Mouse (Mus musculus) adrenal gland, postnatal 36 days (tissue): ENCODE data around the gene Pwp2. TPM values are rescaled to one million over a fixed set of nuclear protein-coding genes. Genes with fewer than 3 reads are reported as not detected.
"Not testable (repeated sequence)": the region's sequence is repeated elsewhere in the genome, so short reads cannot be mapped to it uniquely, and the experiment has no call there.

Experiments
- DNase-seq, 2 experiments: peaks; one replicate each; pipeline ENCODE4 v3.0.0; 2021; ENCODE audit warnings: mixed read lengths in 1 of 2
- long read RNA-seq, 2 experiments: library from polyadenylated mRNA; stranded (forward); transcript quantifications; one replicate each; pipeline ENCODE4 v2.0.0; 2021; ENCODE audit warnings: borderline sequencing depth in 2 of 2
- total RNA-seq, 2 experiments: library from RNA; stranded (reverse); gene quantifications; 2 replicates each; pipeline ENCODE4 v1.2.3; 2021

The Pwp2 gene
- 10 to 100 TPM; 17.9 to 22.8 TPM for total RNA-seq
- long read RNA-seq, experiment 1, transcript Pwp2-201 (21 exons, 3,872 nt) = major isoform, 6 of 14 reads
- long read RNA-seq, experiment 1, partial matches to known transcripts = 8 of 14 reads
- long read RNA-seq, experiment 1, other reads (novel, unspliced or antisense) = 0 of 14 reads
- long read RNA-seq, experiment 2, transcript Pwp2-201 (21 exons, 3,872 nt) = major isoform, 5 of 10 reads
- long read RNA-seq, experiment 2, partial matches to known transcripts = 5 of 10 reads
- long read RNA-seq, experiment 2, other reads (novel, unspliced or antisense) = 0 of 10 reads

GRCm38 (mm10) chr10:78184531-78185380, at the start of gene Pwp2:
Gene Pwp2 (minus strand): TSS chr10:78185149.
- peak; percentile 94 to 96 for DNase-seq

- DNase-seq = no peak
Observed at GRCm38 (mm10) chr10:78233756-78234155, 48.8 kb upstream of the Pwp2 start.

- no peak for DNase-seq
Observed at GRCm38 (mm10) chr10:78233161-78233560, 48.2 kb upstream of the Pwp2 start.

GRCm38 (mm10) chr10:78232301-78232980, 47.5 kb upstream of the Pwp2 start:
- no peak for DNase-seq

DNA sequence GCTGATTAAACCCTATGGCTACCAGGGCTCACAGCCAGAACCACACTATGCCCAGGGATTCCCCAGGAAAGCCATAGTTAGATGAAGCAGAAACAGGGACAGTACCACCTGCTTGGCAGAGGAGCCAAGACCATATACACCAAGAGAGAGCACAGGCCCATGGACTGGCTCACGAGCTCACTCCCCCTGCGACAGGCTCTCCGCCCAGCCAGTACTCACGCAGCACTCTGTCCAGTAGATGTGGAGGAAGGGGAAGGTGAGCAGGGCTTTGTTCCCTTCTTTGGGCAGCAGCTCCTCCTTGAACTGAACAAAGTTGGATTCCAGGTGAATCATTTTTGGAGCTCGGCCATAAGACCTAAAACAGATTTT, 43.6 kb upstream of the Pwp2 start:
- no peak for DNase-seq

DNA sequence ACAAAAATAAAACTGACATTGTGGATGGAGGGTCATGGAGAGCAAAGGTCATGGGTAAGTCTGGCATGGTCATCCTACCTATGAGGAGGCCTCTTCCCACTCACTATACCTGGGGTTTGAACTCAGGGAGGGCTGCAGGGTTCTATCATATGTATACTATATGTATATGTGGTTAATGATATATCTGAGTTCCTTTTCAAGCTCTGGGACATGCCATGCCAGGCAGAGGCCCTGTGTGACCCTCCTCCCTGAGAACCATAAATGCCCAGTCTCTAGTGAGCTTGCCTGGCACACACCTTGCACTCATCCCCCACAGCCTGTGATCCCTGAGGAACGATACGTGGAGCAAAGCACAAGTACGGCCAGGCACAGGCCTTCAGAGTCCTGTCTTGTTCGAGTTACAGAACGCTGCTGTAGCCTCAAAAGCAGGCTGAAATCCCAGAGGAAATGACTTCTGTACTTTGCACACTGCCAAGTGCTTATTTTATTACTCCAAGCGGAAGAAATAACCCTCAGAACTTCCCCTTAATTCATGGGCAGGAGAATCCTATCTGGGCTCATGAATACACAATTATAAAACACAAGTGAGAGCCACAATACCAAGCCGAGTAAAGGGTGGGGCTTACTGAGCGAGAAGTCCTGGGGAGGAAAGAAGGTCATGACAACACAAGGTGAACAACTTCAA, 43.1 kb upstream of the Pwp2 start:
- no peak for DNase-seq

GRCm38 (mm10) chr10:78224136-78224535, 39.2 kb upstream of the Pwp2 start:
- DNase-seq = no peak

- DNase-seq = peak; percentile 58 to 60
Observed at GRCm38 (mm10) chr10:78222908-78223307, 38.0 kb upstream of the Pwp2 start.

GRCm38 (mm10) chr10:78221315-78221714, 36.4 kb upstream of the Pwp2 start:
- no peak for DNase-seq

GRCm38 (mm10) chr10:78219528-78219927, 34.6 kb upstream of the Pwp2 start:
- no peak for DNase-seq

DNA sequence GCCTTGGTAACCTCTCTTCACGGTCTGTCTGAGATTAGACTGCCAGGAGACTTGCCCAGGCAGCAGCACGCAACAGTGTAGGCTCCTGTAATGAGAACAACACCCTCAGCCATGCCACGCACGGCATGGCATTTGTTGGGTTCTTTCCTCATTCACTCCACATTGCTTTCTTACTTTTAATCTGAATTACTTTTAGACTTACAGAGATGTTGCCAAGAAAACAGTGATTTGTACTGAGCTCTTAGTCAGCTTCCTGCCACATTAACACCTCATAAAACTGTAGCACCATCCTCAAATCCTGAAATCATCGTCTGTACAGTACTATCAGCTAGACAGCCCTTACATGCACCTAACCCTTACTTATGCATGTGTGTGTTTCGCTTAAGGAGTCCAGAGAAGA, 33.6 kb upstream of the Pwp2 start:
- no peak for DNase-seq

DNA sequence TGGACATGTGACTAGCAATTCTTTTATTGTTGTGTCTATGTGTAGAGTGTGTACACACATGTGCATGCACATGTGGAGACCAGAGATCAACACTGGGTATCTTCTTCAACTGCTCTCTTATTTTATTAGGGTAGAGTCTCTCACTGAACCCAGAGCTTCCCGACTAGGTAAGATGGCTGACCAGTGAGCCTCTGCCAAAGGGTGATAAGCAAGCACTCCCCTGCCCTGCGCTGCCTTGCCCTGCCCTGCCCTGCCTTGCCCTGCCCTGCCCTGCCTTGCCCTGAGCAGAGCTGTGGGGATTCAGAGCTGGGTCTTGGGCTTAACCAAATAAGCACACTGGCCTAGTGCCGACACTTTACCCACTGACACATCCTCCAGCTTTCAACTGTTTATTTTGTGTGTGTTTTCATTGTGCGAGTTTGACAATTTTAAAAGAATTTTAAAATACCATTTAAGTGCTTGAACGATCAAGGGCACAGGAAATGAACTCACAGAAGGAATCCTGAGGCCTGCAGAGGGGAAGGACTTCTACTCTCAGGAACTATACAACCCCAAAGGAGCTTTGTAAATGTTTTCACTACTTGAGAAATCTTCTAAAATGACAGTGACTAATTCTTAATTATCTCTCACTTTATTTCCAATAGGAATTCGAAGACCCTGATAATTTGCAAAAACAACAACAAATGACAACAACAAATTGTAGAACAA, 31.6 kb upstream of the Pwp2 start:
- DNase-seq = no peak

DNA sequence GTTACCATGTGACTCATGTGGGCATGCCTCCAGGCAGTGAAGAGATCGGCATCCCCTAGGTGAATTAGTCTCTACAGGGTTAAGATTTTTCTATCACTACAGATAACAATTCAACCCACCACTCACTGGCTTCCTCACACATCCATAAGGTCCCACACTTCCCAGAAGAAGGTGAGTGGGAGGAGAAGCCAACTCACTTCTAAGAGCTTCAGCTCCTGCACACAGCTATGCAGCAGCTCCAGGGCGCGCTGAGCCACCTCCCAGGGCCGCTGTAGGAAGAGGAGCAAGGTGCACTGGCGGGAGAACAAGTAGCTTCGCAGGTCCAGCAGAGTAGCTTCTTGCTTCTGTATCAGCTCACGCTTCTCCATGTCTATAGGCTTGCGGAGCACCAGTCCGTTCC, 29.4 kb upstream of the Pwp2 start:
- DNase-seq = no peak

- no peak for DNase-seq
Observed at GRCm38 (mm10) chr10:78211311-78211710, 26.4 kb upstream of the Pwp2 start.

- no peak for DNase-seq
Observed at GRCm38 (mm10) chr10:78201182-78201581, 16.2 kb upstream of the Pwp2 start.

GRCm38 (mm10) chr10:78192933-78193332, 8.0 kb upstream of the Pwp2 start:
- DNase-seq = no peak

- not testable (repeated sequence) for DNase-seq
Observed at GRCm38 (mm10) chr10:78186076-78186475, 1.1 kb upstream of the Pwp2 start.

- DNase-seq = no peak
Observed at GRCm38 (mm10) chr10:78185381-78185725, 404 bp upstream of the Pwp2 start.

DNA sequence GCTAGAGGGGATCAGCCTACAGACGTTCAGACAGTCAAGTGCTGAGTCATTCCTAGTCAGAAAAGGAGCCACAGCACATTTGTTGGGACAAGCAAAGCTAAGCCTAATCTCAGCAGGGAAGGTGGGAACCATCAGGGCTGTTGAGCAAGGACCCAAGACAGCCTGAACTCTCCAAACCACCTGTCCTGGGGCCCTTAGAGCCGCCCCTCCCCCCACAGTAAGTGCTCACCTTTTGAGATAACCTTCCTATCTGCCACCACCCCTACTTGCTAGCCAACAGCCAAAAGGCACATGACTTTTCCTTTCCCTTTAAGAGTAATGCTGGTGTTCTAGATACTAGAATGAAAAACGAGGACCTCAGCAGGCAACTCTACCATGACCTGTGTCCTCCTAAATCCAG, 1.4 kb downstream of the Pwp2 start:
- no peak for DNase-seq

DNA sequence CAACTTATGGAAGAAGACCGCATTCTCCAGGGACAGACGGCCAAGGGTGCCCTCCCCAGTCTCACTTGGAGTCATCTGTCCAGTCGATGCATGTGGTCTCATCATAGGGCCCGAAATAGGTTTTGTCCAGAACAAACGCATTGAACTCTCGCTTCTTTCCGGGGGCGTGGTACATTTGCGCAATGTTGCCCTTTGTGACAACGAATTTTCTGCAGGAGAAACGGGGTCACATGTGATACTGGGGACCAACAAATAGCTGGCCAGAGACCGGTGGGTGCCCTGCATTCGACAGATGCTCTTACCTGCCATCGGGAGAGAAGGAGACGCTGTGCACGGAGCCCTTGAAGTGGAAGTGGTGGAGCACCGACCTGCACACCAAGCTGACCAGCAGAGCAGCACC, 2.6 kb downstream of the Pwp2 start:
- no peak for DNase-seq

GRCm38 (mm10) chr10:78174474-78174873, 10.5 kb downstream of the Pwp2 start:
- no peak for DNase-seq

- DNase-seq = no peak
Observed at GRCm38 (mm10) chr10:78171581-78171980, 13.4 kb downstream of the Pwp2 start.
